ENCODE assay signal across 27 mouse cellular contexts in genomic region chr1:137477239-137477638, GRCm38 (mm10).
"Had no signal": no experiment of that assay in that cellular context is flagged by ENCODE, and none has a peak within 500 bp of the region (broad histone marks: within the 10 kb centered on the region; RNA-seq: fewer than 3 reads in every experiment).

No protein-coding gene starts in this region.

- H3K36me3 ChIP-seq: embryonic facial prominence, embryonic 10.5 days; embryonic facial prominence, embryonic 12.5 days; embryonic facial prominence, embryonic 13.5 days; embryonic facial prominence, embryonic 15.5 days; forebrain, embryonic 10.5 days; forebrain, embryonic 12.5 days had no signal

- H3K4me3 ChIP-seq: embryonic facial prominence, embryonic 10.5 days; embryonic facial prominence, embryonic 12.5 days; embryonic facial prominence, embryonic 13.5 days; embryonic facial prominence, embryonic 15.5 days; erythroblast, embryonic 14.5 days; forebrain, embryonic 10.5 days; forebrain, embryonic 12.5 days; forebrain, embryonic 13.5 days; gastrocnemius, adult 2 months; heart, adult 2 months had no signal

- H3K27me3 ChIP-seq: embryonic facial prominence, embryonic 12.5 days; embryonic facial prominence, embryonic 13.5 days; embryonic facial prominence, embryonic 15.5 days; forebrain, embryonic 12.5 days; forebrain, embryonic 13.5 days had no signal

- H3K27ac ChIP-seq: embryonic facial prominence, embryonic 10.5 days; embryonic facial prominence, embryonic 12.5 days; embryonic facial prominence, embryonic 13.5 days; embryonic facial prominence, embryonic 15.5 days; forebrain, embryonic 10.5 days; forebrain, embryonic 12.5 days; forebrain, embryonic 13.5 days; gastrocnemius, adult 2 months; heart, adult 2 months had no signal

- ATAC-seq: forebrain, embryonic 13.5 days; forebrain, embryonic 14.5 days; forebrain, embryonic 16.5 days; forebrain, postnatal 0 days had no signal

- H3K9ac ChIP-seq: embryonic facial prominence, embryonic 12.5 days; embryonic facial prominence, embryonic 13.5 days; embryonic facial prominence, embryonic 15.5 days; forebrain, embryonic 12.5 days; forebrain, embryonic 13.5 days; forebrain, postnatal 0 days had no signal

- H3K4me2 ChIP-seq: embryonic facial prominence, embryonic 12.5 days; embryonic facial prominence, embryonic 13.5 days; embryonic facial prominence, embryonic 15.5 days; forebrain, embryonic 12.5 days; forebrain, embryonic 13.5 days had no signal

- H3K4me1 ChIP-seq: embryonic facial prominence, embryonic 15.5 days; forebrain, embryonic 10.5 days; forebrain, embryonic 12.5 days; forebrain, embryonic 13.5 days had no signal

- DNase-seq: cerebellum, adult 2 months; cerebellum, adult 8-10 months; cerebellum, adult 9-10 months; cerebellum, adult 9-11 months; cerebellum, postnatal 10 days; cerebellum, postnatal 14 days; cerebellum, postnatal 25 days; cerebellum, postnatal 36 days; embryo, embryonic 11 days; forebrain, postnatal 0 days; gastrocnemius, adult 2 months; gastrocnemius, postnatal 10 days; gastrocnemius, postnatal 14 days; gastrocnemius, postnatal 25 days; gastrocnemius, postnatal 36 days; heart, adult 18-20 months; heart, adult 2 months had no signal

- H3K9me3 ChIP-seq: embryonic facial prominence, embryonic 10.5 days; embryonic facial prominence, embryonic 12.5 days; embryonic facial prominence, embryonic 13.5 days; embryonic facial prominence, embryonic 15.5 days; forebrain, embryonic 10.5 days; forebrain, embryonic 12.5 days; forebrain, embryonic 13.5 days had no signal
